Mouse (Mus musculus): ENCODE measurements at regions not wholly inside any gene's neighbourhood (a gene's known extent, or its start where the extent isn't known, plus 50 kb on each side); places are given as distances from the start of the nearest gene placed in this dataset.

DNA sequence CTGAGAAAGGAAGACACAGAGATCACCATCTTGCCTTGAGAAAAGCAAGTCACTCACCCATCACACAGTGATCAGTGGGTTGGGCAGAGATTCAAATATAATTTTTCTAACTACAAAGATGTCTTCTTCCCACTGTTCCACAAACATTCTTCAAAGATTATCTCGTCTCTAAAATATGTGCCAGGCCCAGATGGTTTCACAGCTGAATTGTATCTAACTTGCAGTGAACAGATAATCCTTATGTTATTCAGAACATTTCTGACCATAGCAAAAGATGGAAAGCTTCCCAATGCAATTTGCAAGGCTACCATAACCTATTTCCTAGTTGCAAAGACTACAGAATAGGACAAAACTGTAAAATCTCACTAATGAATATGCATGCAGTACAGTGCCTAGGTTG, 488.3 kb upstream of the Mpdz start:
- Histone ChIP-seq H3K27me3 (no peaks in the 10 kb centered on the region), H3K9me3 (no peaks in the 10 kb centered on the region), H3K27ac (no peak overlapping the region), H3K4me3 (replicated peaks) (no peak overlapping the region), H3K36me3 (replicated peaks) (no peaks in the 10 kb centered on the region), H3K9ac (no peak overlapping the region), H3K4me1 (peaks cover 13% of the 10 kb centered on the region; the same call in 1 of the 2 replicates), H3K4me2 (no peak overlapping the region)
- ATAC-seq (ENCODE audit: low FRiP score), result no peak
- WGBS, result 89% methylated on average over 1 of the region's 1 CpGs

DNA sequence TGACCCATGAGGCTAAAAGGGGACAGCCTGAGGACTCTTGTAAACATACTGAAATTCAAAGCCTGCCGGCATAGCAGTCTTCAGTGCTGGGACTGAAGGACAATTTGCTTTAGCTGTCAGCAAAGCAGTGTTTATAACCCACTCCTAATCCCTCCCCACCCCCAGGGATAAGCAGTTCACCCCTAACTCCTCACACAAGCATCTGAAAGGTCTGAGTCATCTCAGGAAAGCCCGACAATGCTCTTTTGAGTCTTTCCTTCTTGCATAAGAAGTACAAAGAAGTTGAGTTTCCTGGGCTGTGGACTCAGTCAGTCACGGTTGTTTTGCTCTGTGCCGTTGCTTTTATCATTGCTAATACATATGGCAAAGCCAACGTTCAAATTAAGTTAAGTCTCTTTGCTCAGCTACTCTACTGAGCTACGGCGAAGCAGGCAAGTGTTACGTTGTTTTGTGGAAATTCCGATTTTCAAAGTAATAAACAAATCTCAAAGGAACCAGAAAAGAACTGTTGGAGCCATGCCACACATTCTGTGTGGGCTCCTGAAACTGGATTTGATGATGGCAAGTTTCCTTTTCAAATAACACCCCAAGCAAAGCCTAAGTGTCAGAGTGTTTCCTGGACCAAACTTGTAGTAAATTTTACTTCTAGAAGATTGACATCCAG, 486.1 kb upstream of the Mpdz start:
- no peaks in the 10 kb centered on the region for H3K36me3 ChIP-seq (replicated peaks)
- H3K4me3 ChIP-seq (replicated peaks), result no peak overlapping the region
- H3K9ac ChIP-seq, result no peak overlapping the region
- H3K27me3 ChIP-seq, result no peaks in the 10 kb centered on the region
- no peak overlapping the region for H3K27ac ChIP-seq
- 52% methylated on average over 9 of the region's 9 CpGs for whole genome bisulfite sequencing
- H3K9me3 ChIP-seq, result no peaks in the 10 kb centered on the region
- H3K4me1 ChIP-seq, result peaks cover 15% of the 10 kb centered on the region; the same call in 1 of the 2 replicates
- no peak overlapping the region for H3K4me2 ChIP-seq
- ATAC-seq (ENCODE audit: low FRiP score), result no peak

DNA sequence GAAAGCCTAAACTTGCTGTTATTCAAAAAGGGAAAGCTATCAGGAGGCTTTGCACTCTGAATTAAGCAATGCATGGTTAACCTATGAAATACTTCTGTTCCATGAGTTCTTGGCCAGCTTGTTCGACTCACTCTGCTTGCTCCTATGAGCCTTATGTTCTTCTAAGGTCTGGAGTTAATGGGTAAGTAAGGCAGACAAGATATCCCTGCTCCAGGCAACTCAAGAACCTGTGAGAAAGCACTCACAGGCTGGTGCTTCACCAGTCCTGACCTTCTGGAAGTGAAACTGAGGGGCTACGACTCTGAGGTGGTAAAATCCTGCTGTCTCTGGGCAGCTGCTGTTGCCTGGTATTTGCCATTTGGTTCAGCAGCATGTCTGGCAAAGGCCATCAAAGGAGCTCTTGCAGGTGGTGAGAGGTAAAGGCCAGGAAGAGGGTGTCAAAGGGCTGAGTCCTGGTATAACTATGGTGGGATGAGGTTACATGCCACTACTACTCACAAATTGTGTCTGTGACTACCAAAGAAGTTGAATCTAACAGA, 484.6 kb upstream of the Mpdz start:
- Histone ChIP-seq H3K9me3 (no peaks in the 10 kb centered on the region), H3K4me3 (replicated peaks) (no peak overlapping the region), H3K4me2 (no peak overlapping the region), H3K4me1 (peaks cover 15% of the 10 kb centered on the region; the same call in 1 of the 2 replicates), H3K27ac (no peak overlapping the region), H3K36me3 (replicated peaks) (no peaks in the 10 kb centered on the region), H3K9ac (no peak overlapping the region), H3K27me3 (no peaks in the 10 kb centered on the region)
- 74% methylated on average over 2 of the region's 2 CpGs for WGBS
- no peak for ATAC-seq (ENCODE audit: low FRiP score)

DNA sequence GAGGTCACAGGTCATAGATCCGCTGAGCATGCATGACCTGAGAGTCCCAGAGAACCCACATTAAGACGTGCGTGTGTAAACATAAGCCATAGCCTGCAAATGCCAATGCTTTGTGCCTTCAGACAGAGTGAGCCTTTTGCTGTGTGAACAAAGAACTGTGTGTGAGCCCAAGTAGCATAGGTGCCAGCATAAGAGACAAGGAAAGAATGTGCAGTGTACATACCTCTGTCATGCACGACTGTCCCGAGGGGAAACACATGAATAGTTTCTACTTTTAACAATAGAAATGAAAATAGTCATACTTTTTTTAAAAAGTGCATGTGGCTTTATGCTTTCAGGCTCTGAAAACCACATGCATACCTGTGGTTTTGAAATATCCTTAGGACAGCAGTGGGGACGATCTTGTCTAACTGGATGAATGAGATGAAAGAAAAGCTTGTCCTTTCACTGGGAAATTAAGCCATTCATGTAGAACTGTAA, 484.1 kb upstream of the Mpdz start:
- 53% methylated on average over 6 of the region's 6 CpGs for WGBS
- Histone ChIP-seq H3K9me3 (no peaks in the 10 kb centered on the region), H3K36me3 (replicated peaks) (no peaks in the 10 kb centered on the region), H3K27ac (no peak overlapping the region), H3K4me1 (peaks cover 15% of the 10 kb centered on the region; the same call in 1 of the 2 replicates), H3K4me2 (no peak overlapping the region), H3K27me3 (no peaks in the 10 kb centered on the region), H3K4me3 (replicated peaks) (no peak overlapping the region), H3K9ac (no peak overlapping the region)
- no peak for ATAC-seq (ENCODE audit: low FRiP score)

DNA sequence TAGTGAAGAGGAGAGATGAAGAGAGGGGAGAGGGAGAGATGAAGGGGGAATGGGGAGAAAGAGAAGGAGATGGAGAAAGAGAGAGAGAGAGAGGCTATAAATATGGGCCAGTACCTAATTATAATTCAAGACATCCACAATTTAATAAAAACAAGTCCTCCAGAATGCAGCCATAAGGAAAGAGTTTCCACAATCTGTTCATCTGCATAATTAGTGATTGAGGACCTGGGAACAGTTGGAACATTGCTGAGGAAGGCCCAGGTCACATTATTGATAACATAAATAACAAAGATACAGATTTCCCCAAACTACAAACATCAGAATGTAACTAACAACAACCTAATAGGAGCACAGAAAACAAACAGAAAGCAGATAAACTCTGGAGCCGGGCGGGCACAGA, 483.0 kb upstream of the Mpdz start:
- WGBS, result 88% methylated on average over 2 of the region's 2 CpGs
- ATAC-seq (ENCODE audit: low FRiP score), result no peak
- H3K4me2 ChIP-seq, result no peak overlapping the region
- H3K27me3 ChIP-seq, result no peaks in the 10 kb centered on the region
- H3K27ac ChIP-seq, result no peak overlapping the region
- no peaks in the 10 kb centered on the region for H3K36me3 ChIP-seq (replicated peaks)
- no peaks in the 10 kb centered on the region for H3K9me3 ChIP-seq
- no peak overlapping the region for H3K4me3 ChIP-seq (replicated peaks)
- peaks cover 15% of the 10 kb centered on the region; the same call in 1 of the 2 replicates for H3K4me1 ChIP-seq
- H3K9ac ChIP-seq, result no peak overlapping the region

DNA sequence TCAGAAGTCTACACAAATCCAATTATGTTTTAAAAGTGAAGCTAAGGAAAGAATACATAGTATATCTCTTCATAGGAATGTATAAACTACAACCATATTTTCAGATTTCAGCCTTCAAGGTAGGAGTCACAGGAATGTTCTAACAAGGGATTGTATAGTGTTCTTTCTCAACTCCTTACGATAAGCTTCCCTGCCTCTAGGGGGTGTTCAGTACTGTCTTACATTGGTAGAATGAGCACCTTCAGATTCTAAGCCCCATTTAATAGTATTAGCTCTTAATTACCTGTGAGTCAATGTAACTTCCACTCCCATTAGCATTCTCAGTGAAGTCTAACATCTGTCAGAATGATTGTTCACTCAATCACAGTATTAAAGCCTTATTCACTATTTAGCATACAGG, 481.5 kb upstream of the Mpdz start:
- WGBS, result 81% methylated on average over 1 of the region's 1 CpGs
- no peaks in the 10 kb centered on the region for H3K36me3 ChIP-seq (replicated peaks)
- H3K4me1 ChIP-seq, result peaks cover 15% of the 10 kb centered on the region; the same call in 1 of the 2 replicates
- no peak overlapping the region for H3K4me3 ChIP-seq (replicated peaks)
- no peaks in the 10 kb centered on the region for H3K9me3 ChIP-seq
- no peak overlapping the region for H3K4me2 ChIP-seq
- no peaks in the 10 kb centered on the region for H3K27me3 ChIP-seq
- no peak overlapping the region for H3K9ac ChIP-seq
- no peak overlapping the region for H3K27ac ChIP-seq
- no peak for ATAC-seq (ENCODE audit: low FRiP score)

DNA sequence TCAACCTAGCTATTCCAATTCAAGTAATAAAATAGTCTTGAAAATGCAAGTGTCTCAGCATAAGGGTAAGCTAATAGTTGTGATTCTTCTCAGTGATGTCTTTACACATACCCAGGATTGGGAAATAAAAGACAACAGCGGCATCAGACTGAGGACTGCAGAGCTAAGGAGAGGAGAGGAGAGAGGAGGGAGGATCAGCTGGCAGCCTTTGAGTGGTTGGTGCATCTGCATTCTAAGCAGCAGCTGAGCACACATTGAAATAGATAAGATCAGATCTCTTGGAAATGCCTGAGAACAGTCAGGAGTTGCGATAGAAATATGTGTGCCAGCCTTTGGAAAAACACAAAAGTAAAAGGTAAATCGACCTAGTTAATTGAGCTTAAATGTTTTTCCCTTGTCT, 480.3 kb upstream of the Mpdz start:
- no peak for ATAC-seq (ENCODE audit: low FRiP score)
- Histone ChIP-seq H3K36me3 (replicated peaks) (no peaks in the 10 kb centered on the region), H3K9ac (no peak overlapping the region), H3K27me3 (no peaks in the 10 kb centered on the region), H3K4me3 (replicated peaks) (no peak overlapping the region), H3K9me3 (no peaks in the 10 kb centered on the region), H3K4me2 (no peak overlapping the region), H3K4me1 (peaks cover 10% of the 10 kb centered on the region; the same call in 1 of the 2 replicates), H3K27ac (no peak overlapping the region)
- WGBS, result 83% methylated on average over 3 of the region's 3 CpGs

DNA sequence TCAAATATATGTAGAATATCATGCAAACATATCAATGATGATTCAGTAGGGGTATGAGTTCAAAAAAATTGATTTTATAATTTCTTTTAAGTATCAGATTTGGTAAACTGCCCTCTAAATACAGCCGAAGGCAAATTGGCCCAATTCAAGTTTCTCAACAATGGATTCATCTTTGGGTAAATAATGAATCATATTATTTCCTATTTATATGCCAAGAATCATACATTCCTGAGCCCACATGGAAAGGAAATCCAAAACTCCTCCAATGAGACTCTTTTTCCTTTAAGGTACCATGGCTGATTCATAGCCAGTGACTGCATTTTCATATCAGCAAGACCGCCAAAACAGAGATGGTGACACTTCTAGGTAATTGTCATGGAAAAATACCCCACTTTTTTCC, 472.4 kb upstream of the Mpdz start:
- no peak overlapping the region for H3K9ac ChIP-seq
- no peaks in the 10 kb centered on the region for H3K36me3 ChIP-seq (replicated peaks)
- H3K27me3 ChIP-seq, result no peaks in the 10 kb centered on the region
- H3K4me2 ChIP-seq, result no peak overlapping the region
- H3K27ac ChIP-seq, result no peak overlapping the region
- no peaks in the 10 kb centered on the region for H3K9me3 ChIP-seq
- no peaks in the 10 kb centered on the region for H3K4me1 ChIP-seq
- no peak overlapping the region for H3K4me3 ChIP-seq (replicated peaks)
- 95% methylated on average over 2 of the region's 2 CpGs for WGBS
- no peak for ATAC-seq (ENCODE audit: low FRiP score)

DNA sequence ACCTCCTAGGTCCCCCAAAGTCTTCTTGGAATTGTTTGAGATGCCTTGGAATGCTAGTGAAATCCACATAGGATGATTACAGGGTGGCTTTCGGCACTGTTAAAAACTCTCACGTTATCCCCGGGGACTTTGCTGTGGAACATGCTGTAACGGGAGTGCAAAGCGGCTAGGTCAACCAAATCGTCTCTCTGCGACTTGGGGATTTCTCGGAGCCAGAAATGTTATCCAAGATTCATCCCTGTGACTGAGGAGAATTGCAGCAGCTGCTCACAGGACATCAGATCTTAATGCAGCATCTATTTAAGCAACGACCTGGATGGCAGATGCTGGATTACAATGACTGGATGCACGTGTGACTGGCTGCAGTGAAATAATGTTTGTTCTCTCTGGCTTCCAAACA, 470.7 kb upstream of the Mpdz start:
- Histone ChIP-seq H3K27me3 (no peaks in the 10 kb centered on the region), H3K9me3 (no peaks in the 10 kb centered on the region), H3K4me2 (no peak overlapping the region), H3K4me1 (no peaks in the 10 kb centered on the region), H3K4me3 (replicated peaks) (no peak overlapping the region), H3K9ac (no peak overlapping the region), H3K36me3 (replicated peaks) (no peaks in the 10 kb centered on the region), H3K27ac (no peak overlapping the region)
- ATAC-seq (ENCODE audit: low FRiP score), result no peak
- WGBS, result 78% methylated on average over 10 of the region's 10 CpGs

DNA sequence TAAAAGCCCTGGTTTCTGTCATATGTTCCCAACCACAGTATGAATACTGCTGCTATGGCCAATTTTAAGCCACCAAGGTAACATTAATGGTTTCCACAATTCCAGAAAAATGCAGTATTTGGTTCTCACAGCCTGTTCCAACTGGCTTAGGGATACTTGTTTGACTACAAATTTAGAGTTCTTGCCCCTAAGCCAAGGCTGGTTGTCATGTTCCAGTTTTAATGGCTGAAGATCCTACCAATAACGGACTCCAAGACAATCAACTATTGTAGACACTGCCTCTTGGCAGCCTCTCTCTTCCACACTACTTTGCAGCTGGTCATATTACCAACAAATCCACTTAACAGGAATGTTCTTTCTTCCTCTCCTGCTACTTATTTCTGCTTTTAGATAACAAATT, 470.0 kb upstream of the Mpdz start:
- Histone ChIP-seq H3K4me2 (no peak overlapping the region), H3K9ac (no peak overlapping the region), H3K27me3 (no peaks in the 10 kb centered on the region), H3K36me3 (replicated peaks) (no peaks in the 10 kb centered on the region), H3K4me3 (replicated peaks) (no peak overlapping the region), H3K4me1 (no peaks in the 10 kb centered on the region), H3K27ac (no peak overlapping the region), H3K9me3 (no peaks in the 10 kb centered on the region)
- ATAC-seq (ENCODE audit: low FRiP score), result no peak
- WGBS, result 84% methylated on average over 1 of the region's 1 CpGs

DNA sequence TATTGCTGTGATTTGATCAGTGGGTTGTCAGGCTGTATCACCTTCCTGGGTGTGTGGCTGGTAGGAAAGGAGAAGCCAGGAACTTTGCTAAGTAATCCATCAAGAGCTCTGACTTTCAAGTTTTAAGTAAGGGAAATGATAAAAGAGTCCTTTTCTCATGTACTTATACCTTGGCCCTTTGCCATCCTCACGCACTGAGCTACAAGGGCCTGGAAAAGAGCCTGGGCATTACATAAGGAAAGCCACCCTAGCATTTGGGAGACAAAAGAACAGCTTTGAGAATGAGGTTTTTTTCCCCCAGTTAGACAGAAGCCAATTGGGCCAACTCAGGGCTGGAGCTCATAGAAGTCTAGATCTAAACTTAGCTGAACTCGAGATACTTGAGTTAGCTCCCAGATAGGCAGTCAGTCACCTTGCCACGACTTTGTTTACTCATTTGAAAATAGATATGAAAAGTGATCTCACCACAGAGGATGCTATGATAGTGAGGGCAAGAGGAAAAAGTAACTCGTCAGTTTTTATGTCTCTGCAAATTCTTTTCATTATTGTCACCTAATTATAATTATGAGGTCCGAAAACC, 457.4 kb upstream of the Mpdz start:
- Histone ChIP-seq H3K9ac (no peak overlapping the region), H3K36me3 (replicated peaks) (no peaks in the 10 kb centered on the region), H3K27ac (no peak overlapping the region), H3K4me2 (no peak overlapping the region), H3K4me3 (replicated peaks) (no peak overlapping the region), H3K9me3 (no peaks in the 10 kb centered on the region), H3K4me1 (no peaks in the 10 kb centered on the region), H3K27me3 (no peaks in the 10 kb centered on the region)
- no peak for ATAC-seq (ENCODE audit: low FRiP score)
- 79% methylated on average over 5 of the region's 5 CpGs for WGBS

DNA sequence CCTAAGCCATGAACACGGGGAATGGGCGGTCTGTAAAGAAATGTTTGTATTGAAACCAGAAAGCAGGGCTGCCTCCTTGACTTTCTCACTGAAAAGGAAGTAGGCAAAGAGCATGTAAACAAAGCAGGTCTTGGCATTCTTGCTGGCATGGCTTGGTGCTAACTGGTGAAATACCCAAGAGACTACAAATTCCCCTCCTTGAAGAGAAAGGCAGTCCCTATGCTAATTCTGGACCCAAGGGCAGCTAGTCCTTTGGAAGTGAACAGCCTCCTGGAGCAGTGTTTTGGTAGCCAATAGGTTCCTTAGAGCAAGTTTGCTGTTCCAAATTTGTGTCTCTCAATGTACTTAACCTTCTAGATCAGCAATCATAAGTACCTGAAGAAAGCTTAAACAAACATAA, 456.0 kb upstream of the Mpdz start:
- no peaks in the 10 kb centered on the region for H3K36me3 ChIP-seq (replicated peaks)
- peaks cover 2% of the 10 kb centered on the region; the same call in 1 of the 2 replicates for H3K9me3 ChIP-seq
- no peak overlapping the region for H3K4me2 ChIP-seq
- ATAC-seq (ENCODE audit: low FRiP score), result no peak
- WGBS, result 75% methylated on average over 2 of the region's 2 CpGs
- H3K4me1 ChIP-seq, result no peaks in the 10 kb centered on the region
- no peaks in the 10 kb centered on the region for H3K27me3 ChIP-seq
- no peak overlapping the region for H3K4me3 ChIP-seq (replicated peaks)
- H3K9ac ChIP-seq, result no peak overlapping the region
- H3K27ac ChIP-seq, result no peak overlapping the region

DNA sequence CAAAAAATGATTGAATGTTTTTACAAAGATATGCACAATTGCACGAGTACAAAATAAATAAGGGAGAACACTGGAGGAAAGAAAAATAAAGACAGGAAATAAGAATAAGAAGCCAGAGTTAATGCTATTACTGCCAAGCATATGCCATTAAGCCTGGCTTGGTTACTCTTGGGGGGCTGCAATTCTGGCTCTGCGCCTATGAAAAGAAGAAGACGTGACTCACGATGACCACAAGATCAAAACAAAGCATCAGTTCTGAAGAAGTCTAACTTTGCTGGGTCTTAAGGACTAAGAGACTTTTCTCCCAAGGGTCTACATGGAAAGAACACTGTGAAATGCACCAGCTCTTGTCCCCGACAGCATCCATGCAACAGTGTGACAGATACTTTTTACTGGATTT, 454.8 kb upstream of the Mpdz start:
- peaks cover 2% of the 10 kb centered on the region; the same call in 1 of the 2 replicates for H3K9me3 ChIP-seq
- no peaks in the 10 kb centered on the region for H3K27me3 ChIP-seq
- H3K4me1 ChIP-seq, result no peaks in the 10 kb centered on the region
- no peak overlapping the region for H3K4me2 ChIP-seq
- no peak overlapping the region for H3K27ac ChIP-seq
- H3K9ac ChIP-seq, result no peak overlapping the region
- no peak for ATAC-seq (ENCODE audit: low FRiP score)
- no peaks in the 10 kb centered on the region for H3K36me3 ChIP-seq (replicated peaks)
- 85% methylated on average over 5 of the region's 5 CpGs for WGBS
- no peak overlapping the region for H3K4me3 ChIP-seq (replicated peaks)

All from forebrain, embryonic 12.5 days (tissue).